Mouse (Mus musculus) brain, adult 2 months (tissue): Measurements from ENCODE around the gene Coq9.

Experiments used
- DNase-seq: peaks from one replicate; pipeline ENCODE4 v3.0.0; 2011; ENCODE audit warnings: low read depth, low spot score

The Coq9 gene

DNA sequence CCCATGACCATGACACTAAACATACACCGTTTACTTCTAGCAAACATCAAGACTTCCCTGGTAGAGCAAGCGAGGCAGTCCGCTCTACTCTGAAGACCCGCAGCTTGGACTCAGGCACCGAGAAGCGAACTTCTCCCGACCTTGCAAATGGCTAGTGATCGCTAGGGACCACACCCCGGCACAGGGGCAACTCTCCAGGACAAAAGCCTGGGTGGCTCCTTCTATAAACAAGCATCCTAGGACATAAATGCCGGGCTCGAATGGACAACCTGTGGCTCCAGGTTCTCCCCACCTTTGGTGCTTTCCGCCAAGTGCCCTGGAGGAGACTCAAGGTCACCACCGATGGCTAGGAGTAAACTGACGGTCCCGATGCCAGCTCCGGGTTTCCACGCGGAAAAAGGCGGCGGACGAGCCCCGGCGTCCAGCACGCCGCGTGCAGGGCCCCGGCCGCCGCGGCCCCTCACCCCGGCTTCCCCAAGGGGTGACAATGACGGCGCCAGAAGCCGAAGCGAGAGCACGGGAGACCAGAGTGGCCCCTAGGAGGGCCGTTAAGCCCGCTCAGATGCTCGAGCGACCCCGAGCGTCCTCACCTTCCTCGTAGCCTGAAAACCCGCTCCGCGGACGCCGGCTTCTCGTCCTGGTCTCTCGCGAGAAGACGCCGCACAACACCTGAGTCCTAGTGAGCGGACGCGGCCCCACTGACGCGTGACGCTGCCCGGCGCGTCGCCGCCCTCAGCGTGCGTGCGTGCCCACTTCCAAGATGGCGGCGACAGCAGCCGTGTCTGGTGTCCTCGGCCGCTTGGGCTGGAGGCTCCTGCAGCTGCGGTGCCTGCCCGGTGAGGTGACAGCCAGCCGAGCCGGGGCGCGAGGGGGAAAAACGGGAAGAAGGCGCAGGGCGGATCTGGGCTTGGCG, at the start of gene Coq9, which contains the start of gene Ciapin1:
Gene Coq9, plus strand, starts transcription at position 660 of the 913 bp plus-strand sequence.
Gene Ciapin1, minus strand, starts transcription at position 697 of the 913 bp plus-strand sequence.
- DNase-seq, result peak; percentile 98

DNA sequence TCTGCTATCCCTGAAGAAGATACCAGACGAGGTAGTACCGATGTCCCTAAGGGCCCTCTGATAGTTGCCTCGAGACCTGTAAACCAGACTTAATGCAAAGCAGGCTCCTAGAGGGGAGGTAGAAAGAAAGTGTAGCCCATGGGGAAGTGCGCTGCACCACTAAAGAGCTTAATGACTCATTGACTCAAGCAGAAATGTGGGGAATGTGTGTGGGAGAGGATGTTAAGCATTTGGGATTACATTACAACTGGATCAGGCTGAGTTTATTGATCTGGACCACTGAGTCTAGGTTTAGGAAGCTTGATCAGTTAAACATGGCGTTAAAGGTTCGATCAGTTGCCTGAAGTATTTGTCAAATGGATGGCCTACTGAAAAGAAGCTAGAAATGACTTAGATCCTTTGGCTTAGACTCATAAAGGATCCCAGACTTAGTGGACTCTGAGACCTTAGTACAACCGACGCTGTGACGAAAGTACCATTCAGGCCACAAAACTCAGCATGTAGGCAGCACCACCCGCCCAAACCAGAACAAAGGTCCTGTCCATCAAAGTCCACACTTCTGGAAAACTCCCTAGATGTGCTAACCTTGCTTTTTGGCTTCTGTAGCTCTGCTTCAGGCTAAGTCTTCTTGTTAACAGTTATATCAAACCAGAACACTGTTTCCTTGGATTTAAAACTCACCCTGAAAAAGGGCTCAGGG, 48.7 kb upstream of the Coq9 start:
- DNase-seq, result no peak

DNA sequence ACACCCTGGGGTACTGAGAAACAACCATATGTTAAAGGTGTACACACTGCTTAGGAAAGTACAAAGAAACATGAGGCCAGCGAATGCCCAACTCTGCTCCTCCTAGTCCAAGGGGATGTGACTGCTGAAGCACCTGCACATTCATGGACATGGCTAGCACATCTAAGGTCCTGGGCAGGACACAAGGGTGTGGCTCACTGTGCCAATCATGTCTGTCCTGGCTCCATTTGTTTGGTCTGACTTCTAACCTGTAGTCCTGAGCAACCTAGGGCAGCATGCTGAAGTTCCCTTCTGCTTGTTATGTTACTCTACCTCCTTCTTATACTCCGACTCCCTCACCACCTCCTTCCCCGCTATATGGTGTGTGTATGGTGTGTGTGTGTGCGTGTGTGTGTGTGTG, 43.8 kb upstream of the Coq9 start:
- no peak for DNase-seq

DNA sequence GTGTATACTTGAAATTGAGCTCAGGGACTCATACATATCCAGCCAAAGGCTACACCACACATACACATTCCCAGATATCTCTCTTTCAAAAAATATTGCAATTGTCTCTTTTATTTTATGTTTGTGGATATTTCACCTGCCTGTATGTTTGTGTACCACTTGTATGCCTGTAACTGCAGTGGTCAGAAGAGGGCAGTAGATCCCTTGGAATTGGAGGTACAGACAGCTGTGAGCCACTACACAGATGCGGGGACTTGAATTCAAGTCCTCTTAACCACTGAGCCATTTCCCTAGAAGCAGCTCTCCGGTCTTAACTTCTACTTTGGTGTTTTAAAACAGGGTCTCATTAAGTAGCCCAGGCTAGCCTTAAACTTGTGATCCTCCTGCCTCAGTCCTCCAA, 43.3 kb upstream of the Coq9 start:
- DNase-seq, result no peak

DNA sequence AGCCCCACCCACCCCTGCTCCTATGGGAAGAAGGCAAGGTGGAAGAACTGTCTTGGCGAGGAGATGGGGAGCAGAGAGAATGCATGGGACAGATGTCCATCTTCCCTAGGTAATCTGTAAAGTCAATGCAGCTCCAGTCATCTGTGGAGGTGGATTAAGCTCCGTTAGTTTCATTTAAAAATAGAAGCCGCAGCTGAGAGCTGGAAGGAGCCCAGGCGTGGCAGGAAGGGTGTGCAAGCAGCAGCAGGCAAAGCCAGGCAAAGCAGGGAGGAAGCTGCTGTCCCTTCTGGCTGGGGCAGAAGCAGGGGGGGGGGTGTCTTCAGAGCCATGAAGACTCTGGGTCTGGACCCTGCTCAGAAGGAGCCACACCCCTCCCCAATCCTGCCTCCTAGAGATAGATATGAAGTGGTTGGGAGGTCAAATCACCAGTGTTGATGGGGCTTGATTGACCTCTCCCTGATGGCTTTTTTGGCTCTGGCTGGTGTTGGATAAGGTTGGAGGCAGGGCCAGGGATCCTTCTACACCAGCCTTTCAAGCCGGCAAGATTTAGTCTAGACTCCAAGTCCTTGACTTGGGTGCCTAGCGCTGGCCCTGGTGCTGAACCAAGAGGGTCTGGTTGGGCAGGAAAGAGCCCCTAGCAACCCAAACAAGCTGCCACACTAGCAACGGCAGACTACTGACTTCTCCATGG, 37.7 kb upstream of the Coq9 start:
- DNase-seq, result peak; percentile 86

DNA sequence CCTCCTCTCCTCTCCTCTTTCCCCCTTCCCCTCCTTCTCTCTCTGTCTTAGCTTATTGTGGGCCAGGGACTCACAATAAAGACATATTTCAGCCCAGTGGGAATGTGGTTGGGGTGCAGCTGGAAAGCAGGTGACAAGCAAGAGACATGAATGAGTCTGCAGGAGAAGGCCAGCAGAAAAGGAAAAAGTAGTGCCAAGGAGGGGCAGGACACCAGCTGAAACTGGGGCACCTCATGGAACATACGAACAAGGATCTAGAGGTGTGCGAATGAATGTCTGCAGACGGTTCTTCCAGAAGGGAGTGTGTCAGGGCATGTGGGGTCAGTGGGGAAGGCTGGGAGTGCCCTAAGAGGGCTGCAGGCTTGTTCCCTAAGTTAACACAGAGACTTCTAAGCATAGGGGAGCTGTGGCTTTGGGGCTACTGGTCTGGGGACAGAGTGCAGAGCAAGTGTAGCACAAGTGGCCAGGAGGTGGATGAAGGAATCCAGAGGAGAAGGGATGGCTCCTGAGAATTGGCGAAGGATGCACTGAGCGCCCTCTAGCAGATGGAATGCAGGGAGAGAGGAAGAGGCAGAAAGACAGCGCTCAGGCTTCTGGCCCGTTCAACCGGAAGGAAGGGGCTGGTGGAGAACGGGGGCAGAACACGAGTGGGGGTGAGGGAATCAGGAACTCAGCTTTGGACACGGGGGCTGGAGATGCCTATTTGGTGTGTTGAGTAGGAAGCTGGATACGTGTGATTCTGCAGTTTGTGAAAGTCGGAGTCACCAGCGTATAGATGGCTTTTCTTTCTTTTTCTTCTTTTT, 36.6 kb upstream of the Coq9 start:
- DNase-seq, result peak; percentile 89

DNA sequence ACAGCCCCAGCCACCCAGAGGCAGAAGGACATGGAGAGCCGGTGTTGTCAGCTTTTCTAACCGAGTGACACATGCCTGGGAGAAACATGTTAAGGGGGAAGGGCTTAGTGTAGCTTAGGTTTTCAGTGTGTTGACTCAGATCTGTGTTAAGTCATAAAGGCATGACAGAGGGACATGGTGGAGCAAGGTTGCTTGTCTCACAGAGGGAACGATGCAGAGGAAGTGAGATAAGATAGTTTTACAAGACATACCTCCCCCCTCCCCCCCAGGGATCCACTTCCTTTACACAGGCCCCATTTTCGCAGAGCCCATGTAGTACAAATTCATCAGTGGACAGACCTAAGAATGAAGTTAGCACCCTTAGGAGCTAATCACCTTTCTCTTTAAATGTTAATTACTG, 35.7 kb upstream of the Coq9 start:
- no peak for DNase-seq

DNA sequence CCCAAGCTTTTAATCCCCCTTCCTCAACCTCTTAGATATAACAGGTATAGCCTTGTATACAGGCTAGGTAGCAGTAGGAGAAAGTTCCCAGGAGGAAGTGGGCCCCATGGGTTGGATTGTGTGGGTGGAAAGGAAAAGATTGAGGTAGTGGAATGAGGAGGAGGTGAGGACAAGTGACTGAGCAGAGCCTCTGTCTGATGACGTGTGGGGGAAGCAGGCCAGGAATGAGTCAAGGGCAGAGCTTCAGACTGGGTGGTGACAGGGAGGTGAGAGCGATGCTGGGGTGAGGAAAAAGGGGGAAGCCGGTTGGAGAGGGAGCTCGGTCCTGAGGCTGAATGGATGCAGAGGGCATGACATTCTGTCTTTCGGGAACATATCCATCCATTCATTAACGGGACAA, 34.6 kb upstream of the Coq9 start:
- peak; percentile 84 for DNase-seq

DNA sequence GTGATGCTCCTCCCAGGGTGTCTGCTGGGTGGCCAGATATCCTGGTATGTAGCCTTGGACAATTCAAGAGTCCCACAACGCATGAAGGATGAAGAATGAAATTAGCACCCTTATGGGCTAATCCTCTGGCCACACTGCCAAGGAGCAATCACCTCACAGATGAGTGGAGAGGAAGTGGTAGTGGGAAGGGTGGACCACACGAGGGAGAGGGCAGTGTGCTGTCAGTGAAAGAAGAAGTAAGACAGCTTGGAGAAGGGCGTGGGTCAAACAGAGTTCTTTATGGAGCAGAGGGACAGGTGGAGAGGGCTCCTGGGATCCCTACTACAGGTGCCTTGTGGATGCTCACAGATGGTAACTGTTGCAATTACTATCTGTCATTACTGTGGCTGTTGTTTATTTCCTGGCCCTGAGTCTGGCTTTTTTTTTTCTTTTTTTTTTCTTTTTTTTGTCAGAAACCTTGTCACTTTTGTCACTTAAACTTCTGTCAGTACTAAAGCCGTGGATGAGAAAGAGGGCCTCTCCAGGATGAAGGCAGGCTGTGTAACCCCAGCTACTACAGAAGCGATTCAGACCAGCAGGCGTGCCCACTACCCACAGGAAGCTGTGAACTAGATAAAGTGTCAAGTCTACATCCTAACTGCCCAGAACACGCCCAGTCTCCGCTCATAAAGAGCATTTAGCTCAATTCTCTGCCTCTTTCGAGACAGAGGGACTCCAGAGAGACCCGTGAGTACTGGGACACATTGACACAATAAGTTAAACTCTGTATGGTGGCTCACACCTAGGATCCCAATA, 33.4 kb upstream of the Coq9 start:
- no peak for DNase-seq

DNA sequence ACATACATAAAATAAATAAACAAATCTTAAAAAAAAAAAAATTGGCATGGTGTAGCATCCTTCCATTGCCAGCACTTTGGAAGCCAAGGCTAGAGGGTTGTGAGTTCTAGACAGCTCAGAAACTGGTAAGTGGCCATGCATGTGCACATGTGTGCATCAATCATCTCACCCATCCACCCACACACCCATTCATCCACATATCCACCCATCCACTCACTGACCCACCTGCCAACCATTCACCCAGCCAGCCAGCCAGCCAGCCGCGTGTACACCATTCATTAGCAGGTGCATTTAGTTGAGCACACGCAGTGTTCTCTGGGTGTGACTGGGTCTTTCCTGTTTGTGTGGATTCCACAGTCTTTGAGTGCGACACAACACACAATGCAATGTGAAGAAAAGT, 32.3 kb upstream of the Coq9 start:
- no peak for DNase-seq

DNA sequence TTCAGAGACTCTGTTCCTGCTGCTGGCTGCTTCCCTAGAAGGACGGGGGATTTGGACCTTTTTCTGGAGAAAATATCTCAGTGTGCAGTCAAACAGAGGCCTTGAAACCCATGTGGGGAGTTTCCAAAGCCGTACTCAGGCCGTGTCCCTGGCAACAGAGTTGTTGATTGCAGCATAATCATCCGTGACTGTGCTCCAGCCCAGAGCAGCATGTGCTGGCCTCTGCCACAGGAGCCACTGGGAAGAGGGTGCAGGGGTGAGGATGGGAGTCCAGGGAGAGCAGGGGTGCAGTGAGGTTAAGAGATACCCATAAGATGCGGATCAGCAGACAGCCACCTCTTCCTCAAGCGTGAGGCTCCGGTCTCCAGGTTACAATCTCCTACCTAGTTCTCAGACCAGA, 30.6 kb upstream of the Coq9 start:
- no peak for DNase-seq

DNA sequence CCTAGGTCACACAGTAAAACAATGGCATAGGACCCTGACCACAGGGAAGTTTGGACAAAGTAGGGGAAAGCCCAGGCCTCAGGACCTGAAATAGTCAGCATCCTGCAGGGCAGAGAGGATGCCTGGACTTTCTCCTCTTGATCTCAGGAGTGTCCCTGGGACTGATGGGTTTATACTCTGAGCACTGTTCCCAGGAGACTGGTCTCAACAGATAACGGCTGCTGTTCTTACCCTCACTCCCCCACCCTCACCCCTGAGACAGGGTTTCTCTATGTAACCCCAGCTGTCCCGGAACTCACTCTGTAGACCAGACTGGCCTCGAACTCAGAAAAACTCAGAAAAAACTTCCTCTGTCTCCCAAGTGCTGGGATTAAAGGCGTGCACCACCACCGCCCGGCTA, 29.7 kb upstream of the Coq9 start:
- no peak for DNase-seq

DNA sequence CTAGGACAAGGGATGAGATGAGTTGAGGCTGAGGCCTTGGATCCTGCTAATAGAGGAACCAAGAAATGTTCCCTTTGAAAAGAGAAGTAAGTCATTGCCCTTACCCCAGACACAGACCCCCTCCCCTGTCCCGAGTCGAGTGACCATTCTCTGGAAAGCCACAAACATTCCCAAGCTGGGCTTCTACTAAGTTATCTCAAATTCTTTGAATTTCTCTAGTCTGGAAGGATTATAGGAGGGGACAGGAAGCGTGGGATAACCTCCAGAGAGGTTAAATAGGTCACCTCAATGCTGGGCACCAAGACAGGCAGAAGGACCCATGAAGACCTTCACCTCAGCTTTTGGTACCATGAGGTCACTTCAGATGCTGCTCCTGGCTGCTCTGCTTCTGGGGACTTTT, 28.0 kb upstream of the Coq9 start, which contains the start of gene Ccl17:
Gene Ccl17, plus strand, starts transcription at position 301 of the 400 bp plus-strand sequence.
- DNase-seq, result no peak

DNA sequence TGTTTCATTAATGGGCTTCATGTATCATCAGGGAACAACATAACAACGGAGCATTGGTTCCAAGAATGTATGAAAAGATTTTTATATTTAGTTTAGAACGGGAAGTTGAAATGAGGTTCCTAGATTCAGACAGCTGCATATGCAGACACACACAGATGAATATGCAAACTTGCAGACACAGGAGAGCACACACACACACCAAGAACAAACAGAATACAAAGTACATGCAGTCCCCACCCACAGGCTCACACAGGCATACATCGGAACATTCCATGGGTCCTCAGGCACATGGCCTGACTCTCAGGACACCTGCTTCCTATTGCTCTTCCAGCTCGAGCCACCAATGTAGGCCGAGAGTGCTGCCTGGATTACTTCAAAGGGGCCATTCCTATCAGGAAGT, 27.3 kb upstream of the Coq9 start:
- DNase-seq, result peak; percentile 46

DNA sequence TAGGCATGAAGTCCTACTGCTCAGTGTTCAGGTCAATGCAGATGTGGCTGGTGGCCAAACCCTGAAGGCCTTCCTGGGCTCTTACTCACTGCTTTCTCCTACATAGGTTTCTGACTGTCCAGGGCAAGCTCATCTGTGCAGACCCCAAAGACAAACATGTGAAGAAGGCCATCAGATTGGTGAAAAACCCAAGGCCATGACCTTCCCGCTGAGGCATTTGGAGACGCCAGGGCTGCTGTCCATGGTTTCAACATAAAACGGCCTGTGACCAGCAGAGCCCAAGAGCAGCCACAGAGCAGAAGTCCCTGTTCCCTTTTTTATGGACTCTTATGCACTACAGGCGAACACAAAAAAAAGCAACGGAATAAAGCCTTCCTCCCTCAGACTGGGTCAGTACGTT, 26.5 kb upstream of the Coq9 start:
- DNase-seq, result no peak

DNA sequence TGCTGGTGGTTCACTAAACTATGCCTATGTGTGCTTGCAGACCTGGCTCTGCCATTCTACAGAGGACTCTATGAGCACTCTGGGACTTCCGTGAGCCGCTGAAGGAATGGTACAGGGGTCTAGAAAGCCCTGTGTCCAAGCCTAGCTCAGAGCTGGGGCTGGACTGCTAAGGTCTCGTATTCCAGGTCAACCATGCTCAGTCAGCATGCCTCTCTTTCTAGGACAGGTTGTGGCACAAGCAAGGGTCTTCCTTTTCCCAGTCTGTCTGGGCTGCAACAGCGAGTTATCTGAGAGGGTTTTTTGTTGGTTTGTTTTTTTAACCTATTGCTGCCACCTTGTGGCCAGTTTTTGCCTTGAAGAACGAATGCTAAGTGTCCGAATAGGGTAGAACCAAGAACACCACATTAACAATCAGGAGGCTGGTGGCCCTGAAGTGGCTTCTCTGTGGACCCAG, 25.4 kb upstream of the Coq9 start:
- DNase-seq, result peak; percentile 90

DNA sequence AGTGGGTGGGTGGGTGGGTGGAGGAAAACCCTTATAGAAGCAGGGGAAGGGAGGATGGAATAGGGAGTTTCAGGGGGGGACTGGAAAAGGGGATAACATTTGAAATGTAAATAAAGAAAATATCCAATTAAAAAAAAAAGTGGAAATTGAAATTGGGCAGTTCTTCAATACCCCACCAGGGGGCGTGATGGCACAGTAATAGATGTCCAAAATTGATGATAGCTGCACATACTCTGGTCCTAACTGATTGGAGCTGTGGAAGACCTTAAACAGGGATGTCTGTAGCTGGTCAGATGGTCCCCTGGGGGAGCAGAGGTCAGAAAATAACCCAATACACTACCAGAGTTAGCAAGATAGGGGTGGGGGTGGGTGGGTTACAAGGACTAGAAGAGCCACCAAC, 23.6 kb upstream of the Coq9 start:
- DNase-seq, result no peak

DNA sequence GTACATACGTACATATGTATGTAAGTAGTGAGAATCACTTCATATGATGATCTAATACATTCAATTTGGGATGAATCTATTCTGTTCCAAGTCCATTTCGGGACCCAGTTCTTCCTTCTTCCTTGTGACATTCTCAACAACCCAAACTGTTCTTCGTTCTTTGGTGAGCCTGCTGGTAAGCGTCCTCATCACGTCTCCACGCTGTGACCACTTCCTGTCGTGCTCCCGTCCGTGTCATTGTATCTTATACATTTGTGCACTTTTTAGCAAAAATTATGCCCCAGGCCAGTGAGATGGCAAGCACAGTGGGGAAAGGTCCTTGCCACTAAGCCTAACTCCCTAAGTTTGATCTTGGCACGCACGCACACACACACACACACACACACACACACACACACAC, 20.2 kb upstream of the Coq9 start:
- DNase-seq, result no peak

DNA sequence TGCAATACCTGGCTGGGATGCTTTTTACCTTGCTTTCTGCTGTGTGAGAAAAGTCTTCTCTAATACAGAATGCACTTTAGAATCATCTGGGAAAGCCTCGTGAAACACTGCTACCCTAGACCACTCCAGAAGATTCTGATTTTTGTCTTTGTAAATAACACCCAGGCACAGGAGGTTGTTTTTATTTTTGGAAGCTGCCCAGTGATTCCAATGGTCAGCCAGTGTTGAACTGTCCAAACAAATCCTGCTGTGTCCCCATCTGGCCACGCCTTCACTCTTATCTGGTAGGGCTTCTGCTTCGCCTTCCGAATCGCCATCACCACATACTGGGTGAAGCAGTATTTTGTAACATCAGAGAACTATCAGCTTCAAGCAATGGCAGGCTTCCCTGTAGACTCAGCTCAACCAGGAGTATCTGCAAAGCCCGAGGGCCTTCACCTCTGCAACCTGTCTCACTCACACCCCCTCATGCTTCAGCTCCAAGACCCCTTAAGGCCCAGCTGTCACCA, 18.4 kb upstream of the Coq9 start:
- no peak for DNase-seq

DNA sequence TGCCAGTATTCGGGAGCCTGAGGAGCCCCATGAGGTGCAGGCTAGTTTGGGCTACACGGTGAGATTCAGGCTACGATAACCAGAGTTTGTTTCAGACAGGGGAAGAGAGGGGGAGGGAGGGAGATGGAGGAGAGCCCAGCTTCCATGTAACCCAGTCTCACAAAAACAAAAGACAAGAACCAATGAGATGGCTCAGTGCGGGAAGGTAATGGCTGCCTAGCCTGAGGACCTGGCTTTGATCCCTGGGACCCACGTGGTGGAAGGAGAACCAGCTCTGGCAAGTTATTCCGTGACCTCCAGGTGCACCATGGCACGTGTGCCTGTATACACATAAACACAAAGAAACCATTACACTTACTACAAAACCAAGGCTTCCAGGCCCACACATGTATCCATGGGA, 17.6 kb upstream of the Coq9 start:
- DNase-seq, result no peak
